Mouse (Mus musculus): Measurements from ENCODE around the gene Vgll3. TPM values are rescaled to one million over a fixed set of nuclear protein-coding genes. Genes with fewer than 3 reads are reported as not detected.

The Vgll3 gene
- polyA plus RNA-seq, 1 experiment from 2014 or later: 5.2 TPM

DNA sequence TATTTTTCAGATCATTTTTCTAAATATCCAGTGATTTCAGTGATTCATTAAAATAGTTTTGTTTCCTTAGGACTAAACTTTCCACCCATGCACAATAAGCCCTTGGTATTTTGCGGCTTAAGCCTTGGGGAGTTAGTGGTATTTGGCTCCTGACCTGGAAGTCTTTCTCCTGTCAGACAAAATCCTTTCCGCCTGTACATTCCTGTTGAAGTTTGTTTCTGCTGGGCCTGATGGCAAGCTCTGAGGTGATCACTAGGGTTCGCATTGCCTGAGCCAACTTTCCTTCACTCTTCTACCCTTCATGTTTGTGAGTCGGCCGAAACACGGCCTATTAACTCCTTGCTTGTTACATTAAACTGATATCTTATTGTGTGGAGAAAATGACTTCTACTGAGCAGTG, 8.7 kb downstream of the Vgll3 start:
- H3K9me3 ChIP-seq (ENCODE audit: low read length): no peaks in the 10 kb centered on the region
- no peaks in the 10 kb centered on the region for H3K36me3 ChIP-seq (ENCODE audit: insufficient read depth, low read length)
- DNase-seq (ENCODE audit: low spot score) (no peak), ATAC-seq (no peak)
- no peak overlapping the region for H3K9ac ChIP-seq (replicated peaks; ENCODE audit: low read depth)
- TF ChIP-seq CTCF (IDR thresholded peaks at IDR 0.05) (no peak), EP300 (IDR thresholded peaks at IDR 0.05) (no peak)
- no peak overlapping the region for H3K4me2 ChIP-seq (replicated peaks; ENCODE audit: low read depth, low read length)
- H3K4me3 ChIP-seq (ENCODE audit: low read depth, low read length): no peak overlapping the region
- H3K27ac ChIP-seq (ENCODE audit: low read length): no peak overlapping the region
- no peaks in the 10 kb centered on the region for H3K27me3 ChIP-seq (replicated peaks; ENCODE audit: insufficient read depth, low read length)
- no peaks in the 10 kb centered on the region for H3K4me1 ChIP-seq (ENCODE audit: insufficient read depth, low read depth, low read length)
- WGBS: 77% methylated on average over 6 of the region's 6 CpGs

DNA sequence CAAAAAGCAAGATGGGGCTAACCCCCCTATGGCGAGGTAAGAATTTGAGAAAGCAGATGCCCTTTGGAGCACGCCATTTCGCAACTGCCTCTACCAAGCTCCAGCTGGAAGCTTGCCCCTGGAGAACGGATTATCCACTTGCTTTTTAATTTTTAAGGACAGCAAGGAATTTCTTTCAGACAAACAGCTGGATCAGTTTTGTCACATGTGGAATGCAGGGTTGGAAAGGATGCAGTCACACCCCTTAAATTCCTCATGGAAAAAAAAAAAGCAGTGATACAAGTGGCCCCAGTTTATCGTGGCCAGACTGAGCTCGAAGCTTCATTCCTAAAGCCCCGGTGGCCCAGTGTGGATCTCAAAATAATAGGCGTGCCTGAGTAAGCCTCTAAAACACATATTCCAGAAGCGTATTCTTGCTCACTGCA, 13.1 kb downstream of the Vgll3 start:
- no peaks in the 10 kb centered on the region for H3K9me3 ChIP-seq (ENCODE audit: low read length)
- peak; percentile 40; the same call in 1 of the 2 replicates for TF ChIP-seq EP300 (IDR thresholded peaks at IDR 0.05)
- TF ChIP-seq CTCF (IDR thresholded peaks at IDR 0.05): no peak
- no peak overlapping the region for H3K4me3 ChIP-seq (ENCODE audit: low read depth, low read length)
- no peak overlapping the region for H3K9ac ChIP-seq (replicated peaks; ENCODE audit: low read depth)
- no peak overlapping the region for H3K27ac ChIP-seq (ENCODE audit: low read length)
- no peak overlapping the region for H3K4me2 ChIP-seq (replicated peaks; ENCODE audit: low read depth, low read length)
- H3K4me1 ChIP-seq (ENCODE audit: insufficient read depth, low read depth, low read length): no peaks in the 10 kb centered on the region
- no peaks in the 10 kb centered on the region for H3K36me3 ChIP-seq (ENCODE audit: insufficient read depth, low read length)
- 61% methylated on average over 9 of the region's 9 CpGs for WGBS
- H3K27me3 ChIP-seq (replicated peaks; ENCODE audit: insufficient read depth, low read length): no peaks in the 10 kb centered on the region
- peak; percentile 75 for DNase-seq (ENCODE audit: low spot score)
- peak; percentile 49 for ATAC-seq

- WGBS: 74% methylated on average over 6 of the region's 6 CpGs
- ATAC-seq: no peak
- TF ChIP-seq EP300 (IDR thresholded peaks at IDR 0.05) (no peak), CTCF (IDR thresholded peaks at IDR 0.05) (no peak)
Measured at GRCm38 (mm10) chr16:65829096-65829495, 14.0 kb downstream of the Vgll3 start.

GRCm38 (mm10) chr16:65834721-65835120, 19.7 kb downstream of the Vgll3 start:
- WGBS: 90% methylated on average over 3 of the region's 3 CpGs

More at GRCm38 (mm10) chr16:65829096-65829495, 14.0 kb downstream of the Vgll3 start:
- no peaks in the 10 kb centered on the region for H3K9me3 ChIP-seq (ENCODE audit: low read length)
- H3K27ac ChIP-seq (ENCODE audit: low read length): no peak overlapping the region
- H3K4me1 ChIP-seq (ENCODE audit: insufficient read depth, low read depth, low read length): no peaks in the 10 kb centered on the region
- H3K9ac ChIP-seq (replicated peaks; ENCODE audit: low read depth): no peak overlapping the region
- H3K36me3 ChIP-seq (ENCODE audit: insufficient read depth, low read length): no peaks in the 10 kb centered on the region
- no peak overlapping the region for H3K4me2 ChIP-seq (replicated peaks; ENCODE audit: low read depth, low read length)
- no peak for DNase-seq (ENCODE audit: low spot score)
- no peaks in the 10 kb centered on the region for H3K27me3 ChIP-seq (replicated peaks; ENCODE audit: insufficient read depth, low read length)
- H3K4me3 ChIP-seq (ENCODE audit: low read depth, low read length): no peak overlapping the region

GRCm38 (mm10) chr16:65850126-65850525, 35.1 kb downstream of the Vgll3 start:
- H3K9ac ChIP-seq (replicated peaks; ENCODE audit: low read depth): no peak overlapping the region
- no peaks in the 10 kb centered on the region for H3K4me1 ChIP-seq (ENCODE audit: insufficient read depth, low read depth, low read length)
- ATAC-seq (no peak), DNase-seq (ENCODE audit: low spot score) (peak; percentile 11)
- H3K36me3 ChIP-seq (ENCODE audit: insufficient read depth, low read length): no peaks in the 10 kb centered on the region
- H3K27ac ChIP-seq (ENCODE audit: low read length): no peak overlapping the region
- no peaks in the 10 kb centered on the region for H3K9me3 ChIP-seq (ENCODE audit: low read length)
- no peak overlapping the region for H3K4me2 ChIP-seq (replicated peaks; ENCODE audit: low read depth, low read length)
- no peak overlapping the region for H3K4me3 ChIP-seq (ENCODE audit: low read depth, low read length)
- no peaks in the 10 kb centered on the region for H3K27me3 ChIP-seq (replicated peaks; ENCODE audit: insufficient read depth, low read length)
- TF ChIP-seq EP300 (IDR thresholded peaks at IDR 0.05) (no peak), CTCF (IDR thresholded peaks at IDR 0.05) (no peak)
- WGBS: 55% methylated on average over 1 of the region's 1 CpGs

More at GRCm38 (mm10) chr16:65834721-65835120, 19.7 kb downstream of the Vgll3 start:
- Histone ChIP-seq H3K27me3 (replicated peaks; ENCODE audit: insufficient read depth, low read length) (no peaks in the 10 kb centered on the region), H3K4me3 (ENCODE audit: low read depth, low read length) (no peak overlapping the region), H3K4me1 (ENCODE audit: insufficient read depth, low read depth, low read length) (no peaks in the 10 kb centered on the region), H3K9me3 (ENCODE audit: low read length) (no peaks in the 10 kb centered on the region), H3K9ac (replicated peaks; ENCODE audit: low read depth) (no peak overlapping the region), H3K4me2 (replicated peaks; ENCODE audit: low read depth, low read length) (no peak overlapping the region), H3K36me3 (ENCODE audit: insufficient read depth, low read length) (no peaks in the 10 kb centered on the region), H3K27ac (ENCODE audit: low read length) (no peak overlapping the region)
- ATAC-seq (no peak), DNase-seq (ENCODE audit: low spot score) (no peak)
- TF ChIP-seq EP300 (IDR thresholded peaks at IDR 0.05) (no peak), CTCF (IDR thresholded peaks at IDR 0.05) (no peak)

DNA sequence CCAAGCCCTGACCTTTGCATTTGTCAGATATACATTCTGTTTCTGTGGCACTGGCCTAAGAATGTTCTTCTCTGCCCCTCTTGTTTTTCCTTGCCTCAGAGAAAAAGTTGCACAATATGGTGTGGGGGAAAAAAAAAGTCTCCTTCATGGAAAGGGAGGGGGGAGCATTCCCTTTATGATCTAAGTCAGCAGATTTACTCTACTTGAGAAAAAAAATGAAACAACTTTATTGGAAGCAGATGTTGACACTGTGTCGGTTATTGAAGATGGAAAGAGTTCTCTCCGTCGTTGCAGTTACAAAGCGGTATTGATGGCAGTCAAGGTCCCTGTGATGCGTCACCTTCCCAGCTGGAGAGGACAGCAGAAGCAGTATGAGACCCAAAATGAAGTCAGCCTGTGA, 49.4 kb downstream of the Vgll3 start:
- Histone ChIP-seq H3K9me3 (ENCODE audit: low read length) (no peaks in the 10 kb centered on the region), H3K27me3 (replicated peaks; ENCODE audit: insufficient read depth, low read length) (no peaks in the 10 kb centered on the region), H3K9ac (replicated peaks; ENCODE audit: low read depth) (no peak overlapping the region), H3K4me1 (ENCODE audit: insufficient read depth, low read depth, low read length) (no peaks in the 10 kb centered on the region), H3K36me3 (ENCODE audit: insufficient read depth, low read length) (no peaks in the 10 kb centered on the region), H3K4me3 (ENCODE audit: low read depth, low read length) (no peak overlapping the region), H3K27ac (ENCODE audit: low read length) (no peak overlapping the region), H3K4me2 (replicated peaks; ENCODE audit: low read depth, low read length) (no peak overlapping the region)
- DNase-seq (ENCODE audit: low spot score): peak; percentile 72
- WGBS: 62% methylated on average over 5 of the region's 5 CpGs
- peak; percentile 49 for ATAC-seq
- TF ChIP-seq CTCF (IDR thresholded peaks at IDR 0.05) (no peak), EP300 (IDR thresholded peaks at IDR 0.05) (no peak)

DNA sequence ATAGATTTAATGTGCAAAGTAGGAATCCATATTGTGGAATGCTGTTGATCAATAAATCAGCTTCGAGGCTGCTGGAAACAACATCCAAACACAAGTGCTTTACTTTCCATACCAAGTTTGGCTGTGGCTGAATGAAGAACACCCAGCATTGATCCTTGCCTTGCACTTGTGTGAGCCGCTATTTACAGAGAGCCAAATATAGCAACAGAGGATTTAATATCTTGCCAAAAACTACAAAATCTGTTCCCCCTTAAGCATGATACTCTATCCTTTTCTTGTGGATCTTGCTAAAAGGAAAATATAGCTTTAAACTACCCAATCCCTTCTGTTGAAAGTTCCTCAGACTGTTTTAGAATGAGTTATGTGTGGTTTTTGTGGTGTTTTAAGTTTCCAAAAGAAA, 52.9 kb downstream of the Vgll3 start:
- no peak for ATAC-seq

More for the DNA sequence above, 52.9 kb downstream of the Vgll3 start:
- Histone ChIP-seq H3K27me3 (replicated peaks; ENCODE audit: insufficient read depth, low read length) (no peaks in the 10 kb centered on the region), H3K9ac (replicated peaks; ENCODE audit: low read depth) (no peak overlapping the region), H3K9me3 (ENCODE audit: low read length) (no peaks in the 10 kb centered on the region), H3K4me3 (ENCODE audit: low read depth, low read length) (no peak overlapping the region), H3K36me3 (ENCODE audit: insufficient read depth, low read length) (no peaks in the 10 kb centered on the region), H3K4me2 (replicated peaks; ENCODE audit: low read depth, low read length) (no peak overlapping the region), H3K27ac (ENCODE audit: low read length) (no peak overlapping the region), H3K4me1 (ENCODE audit: insufficient read depth, low read depth, low read length) (no peaks in the 10 kb centered on the region)
- 55% methylated on average over 2 of the region's 2 CpGs for WGBS
- DNase-seq (ENCODE audit: low spot score): peak; percentile 7
- TF ChIP-seq CTCF (IDR thresholded peaks at IDR 0.05) (no peak), EP300 (IDR thresholded peaks at IDR 0.05) (no peak)
